Mouse (Mus musculus): ENCODE results near the gene Plekhm1.
"Not testable (repeated sequence)": the region's sequence is repeated elsewhere in the genome, so short reads cannot be mapped to it uniquely, and the experiment has no call there.

The Plekhm1 gene

GRCm38 (mm10) chr11:103411981-103412949 is at the start of gene Plekhm1:
Plekhm1 (minus strand) TSS chr11:103412687.
- peak; percentile 98 for DNase-seq (ENCODE audit: low spot score)

- not testable (repeated sequence) for DNase-seq (ENCODE audit: low spot score)
These were observed 38.6 kb upstream of the Plekhm1 start for GRCm38 (mm10) chr11:103451105-103451504.

DNA sequence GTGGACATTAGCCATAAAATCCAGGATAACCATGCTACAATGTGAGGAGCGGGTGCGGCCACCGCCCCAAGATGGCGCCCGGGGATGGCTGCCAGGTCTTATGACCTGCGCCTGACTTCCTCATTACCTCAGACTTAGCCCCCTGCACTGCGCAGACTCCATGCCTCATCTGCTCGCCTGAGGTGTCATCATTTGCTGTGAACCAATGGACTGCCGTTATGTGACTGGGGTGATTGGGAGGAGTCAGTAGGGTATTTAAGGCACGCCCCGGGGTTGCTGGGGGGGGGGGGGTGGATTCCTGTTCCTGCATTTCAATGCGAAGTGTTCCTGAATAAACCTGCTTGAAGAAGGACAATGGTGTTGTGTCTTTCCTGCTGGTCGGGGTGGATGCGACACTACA is 37.2 kb upstream of the Plekhm1 start:
- not testable (repeated sequence) for DNase-seq (ENCODE audit: low spot score)

- DNase-seq (ENCODE audit: low spot score): no peak
These were observed 31.2 kb upstream of the Plekhm1 start for GRCm38 (mm10) chr11:103443678-103444077.

DNA sequence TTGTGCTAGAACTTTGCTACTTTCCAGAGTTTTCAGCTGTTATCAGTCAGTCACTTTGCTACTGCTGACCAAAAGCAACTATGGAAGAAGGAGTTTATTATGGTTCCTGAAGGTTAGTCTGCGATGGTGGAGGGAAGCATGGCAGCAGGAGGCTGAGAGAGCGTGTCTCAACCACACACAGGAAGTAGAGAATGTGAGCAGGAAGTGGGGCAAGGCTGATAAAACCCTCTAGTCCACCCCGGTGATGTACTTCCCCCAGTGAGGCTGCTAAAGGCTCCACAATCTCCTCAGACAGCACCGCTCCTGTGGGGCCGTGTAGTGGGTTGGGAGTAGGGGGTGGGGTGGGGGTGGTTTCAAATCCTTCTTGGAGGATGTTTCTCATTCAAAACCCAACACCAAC is 23.8 kb upstream of the Plekhm1 start:
- no peak for DNase-seq (ENCODE audit: low spot score)

GRCm38 (mm10) chr11:103425031-103425430 is 12.5 kb upstream of the Plekhm1 start:
- DNase-seq (ENCODE audit: low spot score): no peak

DNA sequence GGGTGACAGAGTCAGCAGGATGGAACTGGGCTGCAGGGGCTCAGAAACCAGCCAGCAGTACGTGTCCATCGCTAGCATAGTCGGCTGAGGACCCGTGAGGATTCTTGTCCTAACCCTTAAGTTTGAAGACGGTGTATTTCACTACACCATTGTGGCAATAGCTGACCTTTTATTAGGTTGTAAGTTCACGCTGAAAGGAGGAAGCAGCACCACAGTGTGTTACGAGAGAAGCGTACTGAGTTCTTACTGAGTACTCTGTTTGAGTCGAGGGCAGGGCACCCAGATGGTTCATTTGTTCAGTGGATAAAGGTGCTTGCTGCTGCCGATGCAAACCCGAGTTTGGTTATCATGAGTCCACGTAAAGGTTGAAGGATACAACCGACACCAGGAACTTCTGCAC is 7.2 kb upstream of the Plekhm1 start:
- DNase-seq (ENCODE audit: low spot score): no peak

DNA sequence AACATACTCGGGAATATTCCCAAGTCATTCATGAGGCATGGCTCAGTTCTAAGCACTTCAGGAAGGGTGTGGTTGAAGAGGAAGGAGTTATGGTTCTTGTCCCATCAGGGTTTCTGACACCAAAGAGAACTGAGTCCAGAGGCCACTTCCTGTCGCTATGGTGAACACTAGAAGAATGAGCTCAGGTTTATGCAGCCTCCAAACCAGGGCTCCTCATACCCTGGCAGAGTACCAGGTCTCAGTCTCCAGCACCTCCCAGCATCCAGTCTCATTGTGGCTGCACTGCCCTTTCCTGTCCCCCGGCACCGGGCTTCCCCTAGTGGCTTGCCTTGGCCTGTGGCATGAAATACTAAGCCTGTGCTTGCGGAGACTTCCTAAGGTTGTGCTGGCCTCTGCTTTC is 6.7 kb upstream of the Plekhm1 start:
- DNase-seq (ENCODE audit: low spot score): no peak

DNA sequence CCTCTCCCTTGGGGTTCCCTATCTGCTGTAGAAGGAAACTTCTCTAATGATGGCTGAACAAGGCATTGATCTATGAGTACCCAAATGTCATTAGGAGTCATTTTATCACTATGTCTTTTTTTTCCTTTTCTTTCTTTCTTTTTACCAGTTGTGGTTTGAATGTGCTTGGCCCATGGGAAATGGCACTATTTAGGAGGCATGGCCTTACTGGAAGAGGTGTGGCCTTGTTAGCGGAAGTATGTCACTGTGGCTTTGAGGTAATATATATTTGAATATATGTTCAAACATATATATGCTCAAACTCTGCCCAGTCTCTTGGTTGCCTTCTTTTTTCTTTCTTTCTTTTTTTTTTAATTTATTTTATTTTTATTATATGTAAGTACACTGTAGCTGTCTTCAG is 1.0 kb upstream of the Plekhm1 start:
- no peak for DNase-seq (ENCODE audit: low spot score)

- DNase-seq (ENCODE audit: low spot score): no peak
These were observed 500 bp upstream of the Plekhm1 start for GRCm38 (mm10) chr11:103412950-103413423.

GRCm38 (mm10) chr11:103411301-103411700 is 1.2 kb downstream of the Plekhm1 start:
- DNase-seq (ENCODE audit: low spot score): no peak

- no peak for DNase-seq (ENCODE audit: low spot score)
These were observed 3.6 kb downstream of the Plekhm1 start for GRCm38 (mm10) chr11:103408880-103409279.

GRCm38 (mm10) chr11:103407136-103407535 is 5.4 kb downstream of the Plekhm1 start:
- DNase-seq (ENCODE audit: low spot score): not testable (repeated sequence)

- no peak for DNase-seq (ENCODE audit: low spot score)
These were observed 5.9 kb downstream of the Plekhm1 start for GRCm38 (mm10) chr11:103406551-103406950.

DNA sequence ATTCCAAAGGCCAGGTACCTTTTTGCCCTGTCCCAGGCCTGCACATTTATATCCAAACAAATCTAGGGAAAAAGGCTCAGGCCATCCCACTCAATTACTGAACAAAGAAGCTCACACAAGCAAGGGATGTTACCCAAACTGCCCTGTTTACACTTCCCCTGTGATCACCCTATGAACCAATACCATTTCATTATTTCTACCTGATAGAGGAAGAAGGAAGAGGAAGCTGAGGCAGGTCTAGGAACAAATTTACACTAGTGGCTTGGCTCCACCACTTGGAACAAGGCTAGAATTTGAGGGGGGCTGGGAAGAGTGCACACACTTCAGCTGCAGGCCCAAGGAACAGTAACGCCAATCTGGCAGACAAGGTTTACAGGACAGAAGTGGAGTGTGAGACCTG is 6.7 kb downstream of the Plekhm1 start:
- DNase-seq (ENCODE audit: low spot score): no peak

- no peak for DNase-seq (ENCODE audit: low spot score)
These were observed 7.9 kb downstream of the Plekhm1 start for GRCm38 (mm10) chr11:103404618-103405017.

- no peak for DNase-seq (ENCODE audit: low spot score)
These were observed 8.7 kb downstream of the Plekhm1 start for GRCm38 (mm10) chr11:103403776-103404175.

GRCm38 (mm10) chr11:103402738-103403137 is 9.7 kb downstream of the Plekhm1 start:
- no peak for DNase-seq (ENCODE audit: low spot score)

DNA sequence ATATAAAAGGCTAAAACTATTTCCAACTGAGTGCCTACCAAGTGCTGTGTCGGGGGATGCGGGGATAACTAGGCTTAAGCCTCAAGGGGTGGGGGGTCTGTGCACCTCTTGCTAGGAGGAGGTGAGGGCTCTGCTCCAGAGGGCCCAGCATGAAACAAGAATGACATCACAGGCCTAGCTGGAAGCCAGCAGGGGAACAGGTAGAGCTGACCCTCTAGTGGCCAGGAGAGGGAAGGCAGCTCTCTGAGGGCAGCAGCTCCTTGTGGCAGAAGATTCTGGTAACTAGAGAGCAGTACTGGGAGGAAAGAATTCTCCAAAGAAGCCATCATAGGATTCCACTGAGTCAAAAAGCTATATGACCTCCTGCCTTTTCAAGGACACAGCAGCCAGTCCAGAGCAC is 10.3 kb downstream of the Plekhm1 start:
- peak; percentile 54 for DNase-seq (ENCODE audit: low spot score)

DNA sequence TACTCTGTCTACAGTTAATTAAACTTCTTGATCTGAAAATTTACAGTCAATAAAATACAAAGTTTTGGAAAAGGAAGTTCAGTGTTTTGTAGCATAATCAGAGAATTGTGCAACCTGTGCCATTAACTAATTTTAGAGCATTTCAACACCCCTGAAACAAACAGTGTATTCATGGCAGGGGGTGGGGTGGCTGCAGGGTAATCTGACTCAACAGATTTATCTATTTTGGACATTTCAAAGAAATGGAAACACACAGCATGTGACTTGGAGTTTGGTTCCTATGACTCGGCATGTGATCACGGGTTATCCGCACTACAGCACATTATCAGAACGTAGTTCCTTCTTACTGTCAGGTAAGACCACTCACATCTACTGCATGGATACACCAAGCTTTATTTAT is 12.5 kb downstream of the Plekhm1 start:
- DNase-seq (ENCODE audit: low spot score): no peak

DNA sequence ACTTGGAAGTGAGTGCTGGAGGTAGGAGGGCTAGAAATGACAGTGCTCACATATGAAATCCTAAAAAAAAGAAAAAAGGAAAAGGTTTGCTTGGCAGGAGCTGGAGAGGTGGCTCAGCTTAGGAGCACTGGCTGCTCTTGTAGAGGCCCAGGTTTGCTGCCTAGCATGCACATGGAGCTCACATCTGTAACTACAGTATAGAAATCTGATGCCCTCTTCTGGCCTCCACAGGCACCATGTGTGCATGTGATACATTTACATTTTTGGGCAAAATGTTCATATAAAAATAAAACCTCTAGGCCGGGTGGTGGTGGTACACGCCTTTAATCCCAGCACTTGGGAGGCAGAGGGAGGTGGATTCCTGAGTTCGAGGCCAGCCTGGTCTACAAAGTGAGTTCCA is 13.4 kb downstream of the Plekhm1 start:
- DNase-seq (ENCODE audit: low spot score): no peak

DNA sequence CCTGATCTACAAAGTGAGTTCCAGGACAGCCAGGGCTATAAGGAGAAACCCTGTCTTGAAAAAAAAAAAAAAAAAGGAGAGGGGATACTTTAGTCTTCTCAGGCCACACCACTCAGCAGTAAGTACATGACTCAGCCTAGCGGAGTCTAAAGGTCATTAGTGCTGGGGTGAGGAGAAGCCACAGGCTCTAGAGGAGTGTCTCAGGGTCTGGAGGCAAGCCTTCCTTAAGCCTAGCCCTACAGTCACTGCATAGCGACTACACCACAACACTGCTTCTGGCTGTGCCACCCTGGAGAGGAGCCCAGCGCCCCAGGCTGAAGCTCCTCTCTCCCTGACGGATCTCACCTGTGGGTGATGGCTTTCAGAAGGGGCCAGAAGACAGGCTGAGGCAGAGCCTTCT is 15.8 kb downstream of the Plekhm1 start:
- no peak for DNase-seq (ENCODE audit: low spot score)

GRCm38 (mm10) chr11:103396236-103396635 is 16.3 kb downstream of the Plekhm1 start:
- DNase-seq (ENCODE audit: low spot score): no peak

- DNase-seq (ENCODE audit: low spot score): no peak
These were observed 17.9 kb downstream of the Plekhm1 start for GRCm38 (mm10) chr11:103394604-103395003.

All from testis, postnatal 10 days (tissue).